Mouse (Mus musculus) intestine, embryonic 15.5 days (tissue): ENCODE data around the gene Bfsp2. TPM values are rescaled to one million over a fixed set of nuclear protein-coding genes. Genes with fewer than 3 reads are reported as not detected.

ENCODE experiments used
- ATAC-seq: fragments of 200-750 bp; cut with Nextera tagmentation; 2 replicates; pipeline ENCODE4 v1.8.0; 2017; ENCODE audit warnings: moderate TSS enrichment, moderate library complexity
- H3K27ac ChIP-seq: fragments of 300-500 bp; sonication (generic); 2 replicates; pipeline ENCODE4 v1.5.1; 2015; ENCODE audit warnings: mild to moderate bottlenecking, inconsistent platforms
- H3K27me3 ChIP-seq: fragments of 300-500 bp; sonication (generic); replicated peaks from 2 replicates; pipeline ENCODE4 v1.6.1; 2015; ENCODE audit warnings: inconsistent platforms
- H3K36me3 ChIP-seq: fragments of 300-500 bp; sonication (generic); 2 replicates; pipeline ENCODE4 v1.6.1; 2015; ENCODE audit warnings: inconsistent platforms
- H3K4me1 ChIP-seq: fragments of 300-500 bp; sonication (generic); replicated peaks from 2 replicates; pipeline ENCODE4 v1.6.1; 2015; ENCODE audit warnings: inconsistent platforms
- H3K4me2 ChIP-seq: fragments of 300-500 bp; sonication (generic); replicated peaks from 2 replicates; pipeline ENCODE4 v1.6.1; 2015; ENCODE audit warnings: mild to moderate bottlenecking, inconsistent platforms
- H3K4me3 ChIP-seq: fragments of 300-500 bp; sonication (generic); replicated peaks from 2 replicates; pipeline ENCODE4 v1.5.1; 2015; ENCODE audit warnings: inconsistent platforms
- H3K9ac ChIP-seq: fragments of 300-500 bp; sonication (generic); 2 replicates; pipeline ENCODE4 v1.6.1; 2015; ENCODE audit warnings: inconsistent platforms
- H3K9me3 ChIP-seq: fragments of 300-500 bp; sonication (generic); 2 replicates; pipeline ENCODE4 v1.6.1; 2016; ENCODE audit warnings: inconsistent platforms
- WGBS: fragments of 180-500 bp; shearing (Covaris S2); methylation state at CpG from one replicate; pipeline ENCODE4 v1.1.7; 2015; 5-methylcytosine and 5-hydroxymethylcytosine counted together
- polyA plus RNA-seq: library from polyadenylated mRNA; unstranded; fragments of >200 nt; fragmentation: Nextera tagmentation; extraction: Ambion mirVana; gene quantifications from 2 replicates; pipeline ENCODE4 v1.2.1, GENCODE M21; 2015

The Bfsp2 gene
- 0.19 and 0.76 TPM in 2 replicates for polyA plus RNA-seq

- H3K4me2 ChIP-seq, result no peak within 1 kb of the TSS
- H3K4me3 ChIP-seq, result no peak within 1 kb of the TSS
- H3K9ac ChIP-seq, result no peak within 1 kb of the TSS
- no peaks in the 10 kb centered on the region for H3K36me3 ChIP-seq
- 80% methylated on average over 9 of the region's 9 CpGs for WGBS
- H3K27ac ChIP-seq, result no peak within 1 kb of the TSS
- H3K27me3 ChIP-seq, result no peaks in the 10 kb centered on the region
- ATAC-seq, result no peak
- no peaks in the 10 kb centered on the region for H3K9me3 ChIP-seq
- H3K4me1 ChIP-seq, result peaks cover 2% of the 10 kb centered on the region; the same call in 1 of the 2 replicates
Observed at GRCm38 (mm10) chr9:103480044-103480576, at the start of gene Bfsp2. Gene Bfsp2, minus strand, starts transcription at chr9:103480420.

DNA sequence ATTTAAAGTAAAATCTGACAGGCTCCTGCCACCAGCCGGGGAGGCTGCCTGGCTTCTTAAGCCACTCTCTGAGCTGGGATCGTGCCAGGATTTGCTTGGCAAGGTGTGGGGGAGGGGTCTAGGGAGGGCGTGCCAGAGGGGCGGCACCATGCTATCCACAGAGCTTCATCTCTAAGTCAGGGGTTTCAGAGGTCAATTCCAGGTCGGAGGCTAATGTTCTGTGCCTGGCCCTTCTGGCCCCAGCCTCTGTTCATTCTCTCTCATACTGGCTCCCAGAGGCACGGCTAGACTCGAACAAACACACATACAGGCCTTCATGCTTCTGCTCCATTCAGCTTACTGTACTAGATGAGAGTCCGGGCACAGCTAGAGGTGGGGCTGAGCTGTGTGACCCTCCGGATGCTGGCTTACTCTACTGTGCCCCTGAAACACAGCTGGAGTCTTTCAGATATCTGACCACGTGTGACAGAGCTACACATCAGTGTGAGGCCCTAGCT lies 44.9 kb upstream of the Bfsp2 start:
- Histone ChIP-seq H3K9ac (no peak overlapping the region), H3K36me3 (no peaks in the 10 kb centered on the region), H3K4me2 (no peak overlapping the region), H3K27me3 (no peaks in the 10 kb centered on the region), H3K4me3 (no peak overlapping the region), H3K9me3 (no peaks in the 10 kb centered on the region), H3K4me1 (no peaks in the 10 kb centered on the region; the same call in 1 of the 2 replicates), H3K27ac (no peak overlapping the region)
- WGBS, result 26% methylated on average over 10 of the region's 10 CpGs
- no peak for ATAC-seq

- Histone ChIP-seq H3K36me3 (no peaks in the 10 kb centered on the region), H3K27me3 (no peaks in the 10 kb centered on the region), H3K27ac (no peak overlapping the region), H3K9ac (no peak overlapping the region), H3K4me1 (no peaks in the 10 kb centered on the region; the same call in 1 of the 2 replicates), H3K4me3 (no peak overlapping the region), H3K4me2 (no peak overlapping the region), H3K9me3 (no peaks in the 10 kb centered on the region)
- no peak for ATAC-seq
- WGBS, result 51% methylated on average over 5 of the region's 5 CpGs
Observed at GRCm38 (mm10) chr9:103524600-103524999, 44.4 kb upstream of the Bfsp2 start.

- no peak overlapping the region for H3K27ac ChIP-seq
- H3K36me3 ChIP-seq, result no peaks in the 10 kb centered on the region
- no peak overlapping the region for H3K4me3 ChIP-seq
- WGBS, result 64% methylated on average over 7 of the region's 7 CpGs
- no peak for ATAC-seq
- H3K4me1 ChIP-seq, result no peaks in the 10 kb centered on the region; the same call in 1 of the 2 replicates
- no peaks in the 10 kb centered on the region for H3K9me3 ChIP-seq
- no peak overlapping the region for H3K9ac ChIP-seq
- H3K27me3 ChIP-seq, result no peaks in the 10 kb centered on the region
- H3K4me2 ChIP-seq, result no peak overlapping the region
Observed at GRCm38 (mm10) chr9:103523742-103524403, 43.7 kb upstream of the Bfsp2 start.

DNA sequence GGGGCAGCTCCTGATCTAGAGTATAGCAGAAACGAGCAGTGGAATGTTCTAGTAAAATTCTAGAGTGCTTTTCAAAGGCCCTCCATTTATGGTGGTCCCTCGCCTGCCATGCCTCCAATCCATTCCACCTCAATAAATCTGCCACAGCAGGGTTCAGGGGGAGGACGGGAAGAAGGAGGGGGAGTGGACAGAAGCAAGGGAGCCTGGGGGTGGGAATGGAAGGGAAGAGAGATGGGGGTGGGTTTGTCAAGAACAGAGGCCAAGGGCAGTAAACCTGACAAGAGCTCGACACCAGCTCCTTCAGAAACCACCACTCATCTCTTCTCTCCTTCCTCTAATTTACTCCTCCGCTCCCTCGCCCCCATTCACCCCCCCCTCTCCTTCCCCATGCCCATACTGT lies 42.8 kb upstream of the Bfsp2 start:
- Histone ChIP-seq H3K36me3 (no peaks in the 10 kb centered on the region), H3K4me3 (no peak overlapping the region), H3K27me3 (no peaks in the 10 kb centered on the region), H3K9me3 (no peaks in the 10 kb centered on the region), H3K4me2 (no peak overlapping the region), H3K4me1 (no peaks in the 10 kb centered on the region; the same call in 1 of the 2 replicates), H3K27ac (no peak overlapping the region), H3K9ac (no peak overlapping the region)
- ATAC-seq, result no peak
- WGBS, result 44% methylated on average over 6 of the region's 6 CpGs

- no peaks in the 10 kb centered on the region for H3K4me1 ChIP-seq
- ATAC-seq, result no peak
- 67% methylated on average over 2 of the region's 2 CpGs for WGBS
- H3K9me3 ChIP-seq, result no peaks in the 10 kb centered on the region
- H3K4me2 ChIP-seq, result no peak overlapping the region
- H3K27me3 ChIP-seq, result no peaks in the 10 kb centered on the region
- H3K4me3 ChIP-seq, result no peak overlapping the region
- H3K36me3 ChIP-seq, result no peaks in the 10 kb centered on the region
- no peak overlapping the region for H3K9ac ChIP-seq
- no peak overlapping the region for H3K27ac ChIP-seq
Observed at GRCm38 (mm10) chr9:103513884-103514283, 33.7 kb upstream of the Bfsp2 start.

- no peaks in the 10 kb centered on the region for H3K27me3 ChIP-seq
- H3K27ac ChIP-seq, result no peak overlapping the region
- no peaks in the 10 kb centered on the region for H3K36me3 ChIP-seq
- no peaks in the 10 kb centered on the region for H3K9me3 ChIP-seq
- peaks cover 6% of the 10 kb centered on the region; the same call in 1 of the 2 replicates for H3K4me1 ChIP-seq
- H3K4me2 ChIP-seq, result no peak overlapping the region
- no peak overlapping the region for H3K4me3 ChIP-seq
- WGBS, result 88% methylated on average over 6 of the region's 6 CpGs
- H3K9ac ChIP-seq, result no peak overlapping the region
- ATAC-seq, result no peak
Observed at GRCm38 (mm10) chr9:103512257-103512656, 32.0 kb upstream of the Bfsp2 start.

DNA sequence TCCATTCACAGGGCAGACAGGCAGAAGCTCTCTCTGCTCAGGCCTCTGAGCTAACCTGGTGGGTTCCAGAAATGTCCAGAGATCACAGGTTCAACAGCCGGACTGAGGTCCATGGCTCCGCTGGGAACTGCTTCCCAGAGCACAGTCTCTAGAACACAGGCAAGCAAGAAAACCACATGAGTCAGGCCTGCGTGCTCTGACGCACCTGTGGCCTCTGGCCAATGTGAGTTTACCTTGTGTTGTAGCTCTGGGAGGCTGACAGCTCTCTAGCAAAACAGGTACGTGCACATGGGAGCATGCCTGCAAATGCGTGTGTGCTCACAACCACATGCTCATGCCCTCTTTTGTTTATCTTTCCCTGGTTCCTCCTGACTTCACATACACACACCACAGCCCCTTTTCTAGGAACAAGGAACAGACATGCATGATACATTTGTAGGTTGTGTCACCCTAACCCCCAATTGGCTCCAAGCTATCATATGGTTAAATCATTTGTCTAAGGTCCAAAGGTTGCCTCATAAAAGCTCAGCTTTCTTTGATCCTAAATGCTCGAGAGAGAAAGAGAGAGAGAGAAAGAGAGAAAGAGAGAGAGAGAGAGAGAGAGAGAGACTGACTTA lies 26.9 kb upstream of the Bfsp2 start:
- peak; percentile 90 for ATAC-seq
- 39% methylated on average over 7 of the region's 7 CpGs for WGBS
- no peaks in the 10 kb centered on the region for H3K9me3 ChIP-seq
- H3K4me1 ChIP-seq, result peaks cover 10% of the 10 kb centered on the region; the same call in 1 of the 2 replicates
- H3K27me3 ChIP-seq, result no peaks in the 10 kb centered on the region
- peak overlapping the region; percentile 69 for H3K27ac ChIP-seq
- H3K9ac ChIP-seq, result no peak overlapping the region
- 0 out of 2 replicates have a peak overlapping the region, but pooled peaks have one; percentile 2 for H3K4me2 ChIP-seq
- H3K4me3 ChIP-seq, result no peak overlapping the region
- H3K36me3 ChIP-seq, result no peaks in the 10 kb centered on the region

GRCm38 (mm10) chr9:103505067-103505466 lies 24.8 kb upstream of the Bfsp2 start:
- 69% methylated on average over 5 of the region's 5 CpGs for WGBS
- H3K36me3 ChIP-seq, result no peaks in the 10 kb centered on the region
- H3K4me1 ChIP-seq, result peaks cover 15% of the 10 kb centered on the region
- no peak overlapping the region for H3K4me3 ChIP-seq
- H3K9ac ChIP-seq, result no peak overlapping the region
- H3K27ac ChIP-seq, result no peak overlapping the region
- no peak overlapping the region for H3K4me2 ChIP-seq
- ATAC-seq, result no peak
- H3K9me3 ChIP-seq, result no peaks in the 10 kb centered on the region
- H3K27me3 ChIP-seq, result no peaks in the 10 kb centered on the region

DNA sequence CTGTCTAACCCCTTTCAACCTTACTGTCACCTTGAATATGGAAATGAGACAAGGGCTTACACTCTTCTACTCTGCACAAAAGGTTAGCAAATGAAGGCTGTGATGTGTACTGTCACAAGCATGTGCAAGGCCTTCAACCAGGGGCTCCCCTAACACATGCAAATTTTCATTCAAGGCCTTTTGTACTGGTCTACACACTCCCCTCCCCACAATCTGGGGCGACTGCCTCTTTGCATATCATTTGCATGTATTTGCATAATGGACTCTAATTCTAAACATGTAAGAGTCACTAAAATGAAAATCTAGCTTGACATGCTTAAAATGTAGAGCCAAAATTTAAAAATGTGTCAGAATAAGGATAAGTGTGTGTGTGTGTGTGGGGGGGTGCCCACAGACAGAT lies 24.4 kb upstream of the Bfsp2 start:
- H3K27ac ChIP-seq, result no peak overlapping the region
- no peaks in the 10 kb centered on the region for H3K9me3 ChIP-seq
- H3K27me3 ChIP-seq, result no peaks in the 10 kb centered on the region
- 94% methylated on average over 1 of the region's 1 CpGs for WGBS
- H3K4me1 ChIP-seq, result peaks cover 15% of the 10 kb centered on the region
- H3K4me2 ChIP-seq, result no peak overlapping the region
- no peaks in the 10 kb centered on the region for H3K36me3 ChIP-seq
- no peak overlapping the region for H3K4me3 ChIP-seq
- no peak for ATAC-seq
- no peak overlapping the region for H3K9ac ChIP-seq

DNA sequence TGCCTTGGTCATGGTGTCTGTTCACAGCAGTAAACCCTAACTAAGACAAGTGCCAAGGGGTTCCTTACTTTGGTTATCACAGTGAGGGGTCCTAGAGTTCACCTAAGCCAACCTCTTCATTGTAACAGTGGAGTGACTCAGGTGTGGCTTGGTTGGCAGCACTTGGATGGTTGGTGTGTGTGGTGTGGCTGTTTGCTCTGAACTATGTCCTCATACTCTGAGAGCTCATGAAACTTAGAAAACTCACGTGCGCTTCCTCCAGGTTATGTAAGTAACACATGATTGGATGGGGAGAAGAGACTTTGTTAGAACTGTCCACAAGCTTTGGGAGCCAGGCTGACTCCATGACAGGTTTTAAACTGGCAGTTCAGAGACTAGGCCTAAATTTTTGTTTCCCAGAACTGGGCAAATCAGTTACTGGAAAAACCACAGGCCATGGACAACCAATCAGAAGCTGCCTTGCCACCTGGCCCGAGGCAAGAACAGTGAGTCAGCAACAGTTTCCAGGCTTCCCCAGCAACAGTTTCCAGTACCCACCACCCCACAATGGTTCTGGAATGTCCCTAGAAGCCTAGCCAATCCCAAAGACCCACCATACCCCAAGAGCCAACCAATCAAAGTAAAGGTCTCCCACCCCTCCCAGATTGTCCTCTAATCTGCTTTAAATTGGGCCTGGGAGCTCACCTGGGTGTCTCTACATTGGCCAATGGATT lies 23.5 kb upstream of the Bfsp2 start:
- Histone ChIP-seq H3K4me2 (no peak overlapping the region), H3K4me1 (peaks cover 15% of the 10 kb centered on the region), H3K9ac (no peak overlapping the region), H3K4me3 (no peak overlapping the region), H3K9me3 (no peaks in the 10 kb centered on the region), H3K36me3 (no peaks in the 10 kb centered on the region), H3K27me3 (no peaks in the 10 kb centered on the region), H3K27ac (no peak overlapping the region)
- WGBS, result 92% methylated on average over 3 of the region's 3 CpGs
- ATAC-seq, result no peak

DNA sequence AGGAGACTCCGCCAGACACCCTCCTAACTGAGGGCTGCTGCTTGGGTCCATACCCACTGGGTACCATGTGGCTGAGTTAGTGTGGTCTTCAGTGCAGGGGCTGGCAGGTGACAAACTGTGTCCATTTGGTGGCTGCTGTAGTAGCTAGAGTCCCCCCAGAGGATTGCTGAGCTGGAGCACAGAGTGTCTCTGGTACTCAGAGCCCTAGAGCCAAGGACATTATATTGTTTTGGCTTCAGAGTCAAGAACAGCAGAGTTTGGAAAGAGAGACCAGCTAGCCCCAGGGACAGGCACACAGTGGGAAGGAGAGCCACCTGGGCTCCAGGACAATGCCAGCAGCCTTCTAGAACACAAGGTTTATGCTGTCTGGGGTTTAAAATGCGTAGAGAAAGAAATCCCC lies 22.4 kb upstream of the Bfsp2 start:
- Histone ChIP-seq H3K9ac (no peak overlapping the region), H3K27ac (no peak overlapping the region), H3K4me1 (peaks cover 9% of the 10 kb centered on the region), H3K9me3 (no peaks in the 10 kb centered on the region), H3K4me2 (no peak overlapping the region), H3K27me3 (no peaks in the 10 kb centered on the region), H3K36me3 (no peaks in the 10 kb centered on the region), H3K4me3 (no peak overlapping the region)
- ATAC-seq, result no peak
- 97% methylated on average over 2 of the region's 2 CpGs for WGBS
